Mouse (Mus musculus) liver, adult 2 months (tissue): ENCODE measurements around the gene Gm28038. TPM values are rescaled to one million over a fixed set of nuclear protein-coding genes. Genes with fewer than 3 reads are reported as not detected.
A peak's percentile ranks its signal among the peaks of the same experiment; 100 is the strongest.

Experiments used
- DNase-seq: peaks from one replicate; pipeline ENCODE4 v3.0.0-alpha.2; 2011; ENCODE audit warnings: low read depth, low spot score; ENCODE audit errors: extremely low read depth
- H3K27ac ChIP-seq: fragments of 200-500 bp; replicated peaks from 2 replicates; pipeline ENCODE4 v1.5.1; 2012; ENCODE audit warnings: low read depth, mild to moderate bottlenecking, control low read depth, inconsistent platforms, low read length; ENCODE audit not compliant: insufficient read depth
- H3K27me3 ChIP-seq: fragments of 200-500 bp; 2 replicates; pipeline ENCODE4 v1.6.1; 2012; ENCODE audit warnings: mild to moderate bottlenecking, moderate library complexity, low read length, inconsistent platforms; ENCODE audit not compliant: control insufficient read depth, insufficient read depth
- H3K36me3 ChIP-seq: fragments of 200-500 bp; 2 replicates; pipeline ENCODE4 v1.6.1; 2012; ENCODE audit warnings: low read length, inconsistent platforms; ENCODE audit not compliant: control insufficient read depth, insufficient read depth
- H3K4me1 ChIP-seq: fragments of 200-500 bp; 2 replicates; pipeline ENCODE4 v1.6.1; 2011; ENCODE audit warnings: low read length; ENCODE audit not compliant: control insufficient read depth, insufficient read depth
- H3K4me3 ChIP-seq: fragments of 200-500 bp; 2 replicates; pipeline ENCODE4 v1.5.1; 2011; ENCODE audit warnings: low read depth, mild to moderate bottlenecking, control low read depth, low read length, moderate library complexity; ENCODE audit not compliant: insufficient read depth
- H3K79me2 ChIP-seq: fragments of 200-500 bp; 2 replicates; pipeline ENCODE4 v1.6.1; 2012; ENCODE audit warnings: inconsistent platforms, mild to moderate bottlenecking, low read length, moderate library complexity; ENCODE audit not compliant: control insufficient read depth, insufficient read depth
- H3K9ac ChIP-seq: fragments of 200-500 bp; 2 replicates; pipeline ENCODE4 v1.6.1; 2012; ENCODE audit warnings: low read depth, mild to moderate bottlenecking, control low read depth, inconsistent platforms, low read length
- CTCF ChIP-seq: fragments of 200-500 bp; IDR thresholded peaks from 2 replicates; pipeline ENCODE4 v1.5.1; 2011; ENCODE audit warnings: low read depth, low read length, control low read depth
- POLR2A ChIP-seq: fragments of 200-500 bp; IDR thresholded peaks from 2 replicates; pipeline ENCODE4 v1.6.1; 2011; ENCODE audit warnings: low read length, control low read depth; ENCODE audit not compliant: insufficient read depth; ENCODE audit errors: extremely low read depth
- WGBS: fragments of 180-500 bp; shearing (Covaris S2); methylation state at CpG from one replicate; pipeline ENCODE4 v1.1.7; 2018; 5-methylcytosine and 5-hydroxymethylcytosine counted together
- polyA plus RNA-seq: library from polyadenylated mRNA; depleted of rRNA; stranded (reverse); fragments of >200 nt; gene quantifications from 2 replicates; pipeline ENCODE4 v1.2.3, GENCODE M21; 2012
- total RNA-seq: library from RNA; depleted of rRNA; stranded (reverse); fragments of >200 nt; gene quantifications from 2 replicates; pipeline ENCODE4 v1.2.3, GENCODE M21; 2014

The Gm28038 gene
- total and polyA plus RNA-seq, 2 experiments = not detected

DNA sequence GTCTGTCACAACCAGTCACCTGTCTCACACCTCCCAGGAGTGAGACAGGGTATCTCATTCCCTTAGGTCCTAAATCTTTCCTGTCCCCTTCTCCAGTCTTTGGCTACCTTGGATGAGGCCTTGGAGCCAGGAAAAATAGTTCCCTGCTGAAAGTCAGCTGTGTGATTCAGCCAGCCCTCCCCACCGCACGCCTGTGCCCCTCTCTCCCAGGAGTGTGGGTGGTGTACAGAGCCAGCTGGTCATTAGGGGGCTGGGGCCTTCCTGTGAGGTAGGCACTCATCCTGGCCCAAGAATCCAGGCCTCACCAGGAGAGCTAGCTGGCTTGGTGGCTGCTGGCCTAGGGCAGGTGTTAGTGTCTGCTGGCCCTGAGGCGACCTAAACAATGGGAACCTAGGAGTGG, 28.3 kb upstream of the Gm28038 start:
- Histone ChIP-seq H3K36me3 (peaks cover 24% of the 10 kb centered on the region; the same call in 1 of the 2 replicates), H3K79me2 (peaks cover 68% of the 10 kb centered on the region), H3K27ac (no peak overlapping the region), H3K9ac (no peak overlapping the region), H3K4me3 (no peak overlapping the region), H3K4me1 (peaks cover 8% of the 10 kb centered on the region), H3K27me3 (no peaks in the 10 kb centered on the region)
- 91% methylated on average over 3 of the region's 3 CpGs for WGBS
- TF ChIP-seq POLR2A (no peak), CTCF (no peak)
- DNase-seq = no peak

GRCm38 (mm10) chr2:30253809-30254208, 27.0 kb upstream of the Gm28038 start:
- TF ChIP-seq CTCF = no peak
- no peak for TF ChIP-seq POLR2A
- no peak overlapping the region for H3K4me3 ChIP-seq
- no peaks in the 10 kb centered on the region for H3K27me3 ChIP-seq
- H3K79me2 ChIP-seq = peaks cover 59% of the 10 kb centered on the region
- no peak overlapping the region for H3K9ac ChIP-seq
- no peak overlapping the region for H3K27ac ChIP-seq
- H3K4me1 ChIP-seq = no peaks in the 10 kb centered on the region; the same call in 1 of the 2 replicates
- H3K36me3 ChIP-seq = peaks cover 22% of the 10 kb centered on the region; the same call in 1 of the 2 replicates
- WGBS = 62% methylated on average over 5 of the region's 5 CpGs
- no peak for DNase-seq

GRCm38 (mm10) chr2:30255631-30256395, 25.0 kb upstream of the Gm28038 start:
- Histone ChIP-seq H3K36me3 (peaks cover 23% of the 10 kb centered on the region; the same call in 1 of the 2 replicates), H3K79me2 (peaks cover 54% of the 10 kb centered on the region), H3K4me1 (no peaks in the 10 kb centered on the region), H3K9ac (no peak overlapping the region), H3K27ac (no peak overlapping the region), H3K4me3 (no peak overlapping the region), H3K27me3 (no peaks in the 10 kb centered on the region)
- 97% methylated on average over 42 of the region's 42 CpGs for WGBS
- TF ChIP-seq POLR2A (no peak), CTCF (no peak)
- DNase-seq = no peak

- WGBS = 94% methylated on average over 30 of the region's 30 CpGs
- H3K27ac ChIP-seq = no peak overlapping the region
- no peak for DNase-seq
Observed at GRCm38 (mm10) chr2:30256616-30257350, 24.1 kb upstream of the Gm28038 start.

DNA sequence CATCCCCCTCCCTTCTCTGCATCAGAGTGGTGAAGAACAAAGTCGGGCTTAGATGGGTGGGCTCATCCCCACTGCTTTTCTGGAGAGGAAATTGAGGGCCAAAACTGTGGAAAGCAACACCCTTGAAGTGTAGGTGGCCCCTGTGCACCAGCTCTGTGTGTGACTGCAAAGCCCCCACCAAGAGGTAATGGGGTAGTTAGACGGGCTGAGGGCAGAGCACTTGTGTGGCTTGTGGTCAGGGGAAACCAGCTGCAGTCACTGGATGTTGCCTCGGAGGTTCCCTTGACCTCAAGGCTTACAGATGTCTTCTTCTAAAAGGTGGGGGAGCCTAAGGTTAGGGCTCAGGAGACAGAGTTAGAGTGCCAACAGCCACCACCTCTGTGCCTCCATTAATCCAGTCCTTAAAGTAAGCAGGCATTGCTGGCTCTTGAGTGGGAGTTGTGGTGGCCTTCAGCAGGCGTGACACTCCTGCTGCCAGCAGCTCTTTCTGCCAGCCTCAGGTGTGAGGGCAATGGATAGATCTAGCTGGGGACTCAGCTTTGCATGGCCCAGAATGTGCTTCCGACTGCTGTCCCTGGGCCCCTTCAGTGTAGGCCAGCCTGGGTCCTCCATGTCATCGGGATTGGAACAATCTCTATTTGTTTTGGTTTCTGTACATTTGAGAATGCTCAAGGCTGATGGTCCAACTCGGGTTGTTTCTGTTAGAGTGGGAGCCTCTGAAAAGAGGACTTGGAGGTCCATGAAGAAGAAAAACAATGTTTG, 23.0 kb upstream of the Gm28038 start:
- H3K36me3 ChIP-seq = peaks cover 27% of the 10 kb centered on the region; the same call in 1 of the 2 replicates
- no peak for DNase-seq
- no peaks in the 10 kb centered on the region for H3K27me3 ChIP-seq
- peak overlapping the region; percentile 2; the same call in 1 of the 2 replicates for H3K27ac ChIP-seq
- H3K4me3 ChIP-seq = no peak overlapping the region
- no peak overlapping the region for H3K9ac ChIP-seq
- H3K79me2 ChIP-seq = peaks cover 41% of the 10 kb centered on the region
- 70% methylated on average over 7 of the region's 7 CpGs for WGBS
- H3K4me1 ChIP-seq = peaks cover 4% of the 10 kb centered on the region
- no peak for TF ChIP-seq POLR2A
- TF ChIP-seq CTCF = no peak

More at GRCm38 (mm10) chr2:30256616-30257350, 24.1 kb upstream of the Gm28038 start:
- Histone ChIP-seq H3K27me3 (no peaks in the 10 kb centered on the region), H3K9ac (no peak overlapping the region), H3K79me2 (peaks cover 49% of the 10 kb centered on the region), H3K36me3 (peaks cover 23% of the 10 kb centered on the region; the same call in 1 of the 2 replicates), H3K4me3 (no peak overlapping the region), H3K4me1 (no peaks in the 10 kb centered on the region)
- TF ChIP-seq CTCF = no peak
- no peak for TF ChIP-seq POLR2A
